Mouse (Mus musculus) cerebellum, adult 18-20 months (tissue): Measurements from ENCODE around the gene Armt1.

Experiments
- DNase-seq, 2 experiments: peaks; one replicate each; pipeline ENCODE4 v3.0.0; 2021

Gene Armt1

GRCm38 (mm10) chr10:4435416-4435815, 3.1 kb downstream of the Armt1 start:
- no peak for DNase-seq

GRCm38 (mm10) chr10:4456409-4456808, 24.1 kb downstream of the Armt1 start:
- DNase-seq: no peak

DNA sequence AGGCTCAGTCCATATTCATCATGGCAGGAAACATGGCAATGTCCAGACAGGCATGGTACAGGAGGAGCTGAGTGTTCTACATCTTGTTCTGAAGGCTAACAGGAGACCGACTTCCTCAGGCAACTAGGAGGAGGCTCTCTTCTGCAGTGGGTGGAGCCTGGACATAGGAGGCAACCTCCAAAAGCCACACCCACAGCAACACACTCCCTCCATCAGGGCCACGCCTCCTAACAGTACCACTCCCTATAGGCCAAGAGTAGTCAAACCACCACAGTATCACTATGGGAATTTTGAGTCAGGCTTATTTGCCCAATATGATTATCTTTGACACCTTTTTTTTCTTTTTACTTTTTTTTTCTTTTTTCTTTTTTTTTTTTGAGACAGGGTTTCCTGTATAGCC, 27.9 kb downstream of the Armt1 start:
- no peak for DNase-seq

GRCm38 (mm10) chr10:4465799-4466198, 33.5 kb downstream of the Armt1 start:
- DNase-seq: no peak

DNA sequence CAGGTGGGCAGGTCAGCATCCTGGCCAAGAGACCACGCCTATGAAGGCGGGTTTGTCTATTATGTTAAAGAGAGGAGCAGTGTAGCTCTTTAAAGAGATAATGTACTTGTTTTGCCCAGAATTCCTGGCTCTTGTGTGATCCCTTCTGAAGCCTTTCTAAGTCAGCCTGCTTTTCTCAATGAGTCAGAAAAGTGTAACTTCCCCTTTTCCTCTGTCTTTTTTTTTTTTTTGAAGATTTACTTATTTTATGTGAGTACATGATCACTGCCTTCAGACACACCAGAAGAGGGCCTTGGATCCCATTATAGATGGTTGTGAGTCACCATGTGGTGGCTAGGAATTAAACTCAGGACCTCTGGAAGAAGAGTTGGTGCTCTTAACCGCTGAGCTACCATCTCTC, 37.1 kb downstream of the Armt1 start:
- no peak for DNase-seq

DNA sequence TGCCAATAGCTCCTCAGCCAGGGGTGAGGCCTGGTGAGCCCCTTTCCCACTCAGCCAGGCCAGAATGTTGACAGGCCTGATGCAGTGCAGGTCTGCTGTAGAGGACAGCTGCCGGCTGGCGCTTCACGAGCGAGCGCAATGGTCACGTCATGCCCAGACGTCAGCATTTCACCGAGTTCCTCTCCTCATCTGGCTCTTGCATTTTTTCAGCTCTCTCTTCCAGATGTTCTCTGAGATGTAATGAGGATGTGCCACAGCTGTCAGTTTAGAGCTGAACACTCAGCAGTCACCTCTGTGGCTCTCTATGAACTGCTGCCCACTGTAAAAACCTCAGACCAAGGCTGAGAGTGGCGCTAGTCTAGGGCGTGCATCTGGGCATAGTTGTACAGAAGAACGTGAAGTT, 41.3 kb downstream of the Armt1 start:
- no peak for DNase-seq

DNA sequence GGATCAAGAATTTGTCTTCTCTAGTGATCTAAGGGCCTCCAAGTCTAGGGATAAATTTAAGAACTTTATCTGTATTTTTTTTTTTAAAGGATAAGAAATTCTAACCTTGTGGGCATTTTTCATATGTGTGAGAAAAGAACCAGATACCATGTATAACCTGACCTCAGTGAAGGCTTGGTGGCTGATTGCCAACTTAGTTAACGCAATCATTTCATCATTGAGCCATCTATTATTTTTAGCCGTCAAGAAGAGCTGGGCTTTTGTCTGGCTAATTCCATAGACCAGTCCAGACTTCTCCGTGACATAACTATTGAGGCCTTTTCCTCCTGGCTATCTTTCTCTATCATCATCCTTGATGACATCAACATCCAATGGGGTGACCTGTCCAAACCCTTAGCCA, 43.2 kb downstream of the Armt1 start:
- no peak for DNase-seq

DNA sequence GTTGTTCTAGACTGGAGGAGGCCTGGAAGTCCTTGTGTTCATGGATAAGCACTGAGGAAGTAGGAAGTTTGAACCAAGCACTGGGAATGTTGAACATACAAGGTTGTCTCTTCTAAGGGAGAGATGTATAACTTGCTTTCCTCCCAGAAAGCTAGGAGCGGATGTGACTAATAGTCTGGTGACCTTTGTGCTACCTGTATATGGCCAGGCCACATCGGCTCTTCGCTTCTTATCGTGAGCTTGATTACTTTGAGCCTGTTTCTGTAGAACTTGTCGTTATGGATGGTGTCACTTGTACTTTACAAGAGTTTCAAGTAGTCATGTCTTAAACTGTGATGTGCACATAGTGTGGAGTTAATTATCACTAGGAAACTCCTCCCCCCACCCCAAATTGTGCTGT, 44.3 kb downstream of the Armt1 start:
- no peak for DNase-seq

DNA sequence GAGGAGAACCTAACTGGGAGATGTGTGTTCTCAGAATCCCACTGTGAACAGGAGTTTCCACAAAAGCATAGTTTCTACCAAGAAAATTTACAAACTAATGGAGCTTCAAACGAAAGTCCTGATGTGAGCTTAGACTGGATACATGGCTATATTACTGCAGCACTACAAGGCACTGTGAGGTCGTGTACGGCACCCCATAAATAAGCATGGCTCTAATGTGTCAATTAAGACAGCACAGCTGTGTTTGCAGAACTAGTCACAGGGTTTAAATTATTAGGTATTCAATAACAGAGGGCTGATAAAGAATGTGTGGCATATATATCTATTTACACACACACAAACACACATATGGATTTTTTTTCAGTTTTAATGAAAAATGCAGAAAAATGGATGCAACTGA, 48.7 kb downstream of the Armt1 start:
- DNase-seq: no peak

DNA sequence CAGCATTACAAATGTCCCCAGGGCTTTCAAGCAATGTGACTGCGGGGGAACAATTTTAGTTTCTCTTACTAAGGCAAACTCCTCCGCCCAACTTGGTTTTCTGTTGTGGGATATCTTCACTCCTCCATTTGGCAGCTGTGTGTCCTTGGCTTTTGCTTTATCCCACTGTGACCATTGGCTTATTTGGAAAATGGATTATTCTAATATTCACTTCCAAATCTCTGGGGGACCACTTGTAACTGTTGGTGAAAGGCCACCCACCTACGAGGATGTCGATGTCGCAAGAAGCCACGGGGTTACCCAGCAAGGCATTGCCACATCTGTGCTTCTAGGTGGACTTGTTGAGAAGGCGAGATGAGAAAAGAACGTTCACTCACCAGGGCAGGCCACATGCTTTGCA, 49.4 kb downstream of the Armt1 start:
- DNase-seq: no peak

DNA sequence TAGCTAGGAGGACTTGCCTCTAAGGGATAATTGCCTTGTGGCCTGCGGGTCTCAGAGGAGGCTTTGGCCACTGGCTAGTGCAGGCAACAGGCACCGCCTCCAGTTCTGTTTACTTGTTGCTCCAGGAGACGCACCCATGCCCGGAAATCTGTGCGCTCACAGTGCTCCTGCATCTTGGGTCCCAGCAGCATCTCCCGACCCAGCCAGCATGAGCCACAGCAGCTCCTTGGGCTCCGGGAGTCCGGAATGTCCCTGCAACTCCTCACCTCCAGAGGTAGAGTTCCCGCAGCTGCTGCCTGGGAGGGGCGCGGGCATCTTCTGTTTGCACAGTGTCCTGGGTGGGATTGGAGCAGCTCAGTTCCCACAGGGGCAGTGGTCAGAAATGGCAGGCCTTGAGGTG, 50.1 kb downstream of the Armt1 start, which contains the start of gene Ccdc170:
Gene Ccdc170, plus strand, starts transcription at position 148 of the 400 bp plus-strand sequence.
- DNase-seq: no peak

GRCm38 (mm10) chr10:4483848-4484247, 51.6 kb downstream of the Armt1 start:
- no peak for DNase-seq

- DNase-seq: no peak
Measured at GRCm38 (mm10) chr10:4484986-4485385, 52.7 kb downstream of the Armt1 start.

GRCm38 (mm10) chr10:4489865-4490264, 57.6 kb downstream of the Armt1 start:
- DNase-seq: no peak

DNA sequence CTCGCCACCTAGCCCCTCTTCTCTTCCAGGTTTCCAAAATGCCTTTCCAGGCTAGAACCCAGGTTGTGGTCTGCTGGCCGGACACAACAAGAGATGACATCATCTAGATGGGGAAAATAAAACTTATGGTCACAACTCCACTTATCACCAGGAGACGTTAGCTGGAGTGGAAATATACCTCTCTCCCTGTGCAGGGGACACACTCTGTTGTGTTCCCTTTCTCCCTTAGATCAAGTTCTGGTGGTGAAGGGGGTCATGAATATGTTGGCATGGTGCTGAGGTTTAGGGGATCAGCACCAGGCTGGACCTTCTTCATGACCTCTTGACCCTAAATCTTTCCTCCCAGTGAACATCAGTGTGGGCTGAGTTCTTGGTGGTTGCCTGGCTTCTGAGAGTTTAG, 59.0 kb downstream of the Armt1 start:
- DNase-seq: no peak

GRCm38 (mm10) chr10:4492045-4492444, 59.8 kb downstream of the Armt1 start:
- no peak for DNase-seq

- DNase-seq: no peak
Measured at GRCm38 (mm10) chr10:4492909-4493308, 60.6 kb downstream of the Armt1 start.

GRCm38 (mm10) chr10:4503251-4503650, 71.0 kb downstream of the Armt1 start:
- DNase-seq: no peak
